Mouse (Mus musculus) lung, embryonic 14.5 days (tissue): Measurements from ENCODE around the gene Dgkh. TPM values are rescaled to one million over a fixed set of nuclear protein-coding genes. Genes with fewer than 3 reads are reported as not detected.
"Not testable (repeated sequence)": the region's sequence is repeated elsewhere in the genome, so short reads cannot be mapped to it uniquely, and the experiment has no call there.

ENCODE experiments used
- ATAC-seq: fragments of 200-750 bp; cut with Nextera tagmentation; 2 replicates; pipeline ENCODE4 v1.8.0; 2017; ENCODE audit warnings: mild to moderate bottlenecking, moderate TSS enrichment, moderate library complexity; ENCODE audit not compliant: insufficient read depth
- DNase-seq: peaks from one replicate; pipeline ENCODE4 v3.0.0-alpha.2; 2015
- H3K27ac ChIP-seq: fragments of 300-500 bp; sonication (generic); 2 replicates; pipeline ENCODE4 v1.5.1; 2014; ENCODE audit warnings: low read depth, mild to moderate bottlenecking, moderate library complexity
- H3K27me3 ChIP-seq: fragments of 300-500 bp; sonication (generic); 2 replicates; pipeline ENCODE4 v1.6.1; 2014; ENCODE audit warnings: low read length, control low read depth; ENCODE audit not compliant: insufficient read depth
- H3K36me3 ChIP-seq: fragments of 300-500 bp; sonication (generic); 2 replicates; pipeline ENCODE4 v1.6.1; 2014; ENCODE audit warnings: control low read depth; ENCODE audit not compliant: insufficient read depth
- H3K4me1 ChIP-seq: fragments of 300-500 bp; sonication (generic); 2 replicates; pipeline ENCODE4 v1.6.1; 2014; ENCODE audit warnings: antibody characterized with exemption, control low read depth; ENCODE audit not compliant: insufficient read depth
- H3K4me2 ChIP-seq: fragments of 300-500 bp; sonication (generic); 2 replicates; pipeline ENCODE4 v1.6.1; 2014; ENCODE audit warnings: mild to moderate bottlenecking
- H3K4me3 ChIP-seq: fragments of 300-500 bp; sonication (generic); 2 replicates; pipeline ENCODE4 v1.5.1; 2014; ENCODE audit warnings: low read depth, low read length
- H3K9ac ChIP-seq: fragments of 300-500 bp; sonication (generic); 2 replicates; pipeline ENCODE4 v1.6.1; 2014
- H3K9me3 ChIP-seq: fragments of 300-500 bp; sonication (generic); 2 replicates; pipeline ENCODE4 v1.6.1; 2016; ENCODE audit warnings: low read depth, low read length, control low read depth
- CTCF ChIP-seq: IDR thresholded peaks from 2 replicates; pipeline ENCODE4 v1.5.1; 2016; ENCODE audit warnings: antibody characterized with exemption, low read depth
- WGBS: fragments of 180-500 bp; shearing (Covaris S2); extraction: QIAGEN DNeasy Blood & Tissue Kit; methylation state at CpG from one replicate; pipeline ENCODE4 v1.1.7; 2014; 5-methylcytosine and 5-hydroxymethylcytosine counted together
- polyA plus RNA-seq: library from polyadenylated mRNA; unstranded; fragments of >200 nt; fragmentation: Nextera tagmentation; extraction: Ambion mirVana; gene quantifications from 2 replicates; pipeline ENCODE4 v1.2.1, GENCODE M21; 2014

The Dgkh gene
- polyA plus RNA-seq, 1 experiment from 2014 or later = 3.4 TPM

- ATAC-seq (no peak), DNase-seq (no peak)
- Histone ChIP-seq H3K36me3 (no peaks in the 10 kb centered on the region), H3K9ac (no peak overlapping the region), H3K4me1 (no peaks in the 10 kb centered on the region), H3K9me3 (no peaks in the 10 kb centered on the region), H3K4me3 (no peak overlapping the region), H3K27me3 (no peaks in the 10 kb centered on the region), H3K27ac (no peak overlapping the region), H3K4me2 (no peak overlapping the region)
- 70% methylated on average over 3 of the region's 3 CpGs for WGBS
- no peak for TF ChIP-seq CTCF
Measured at GRCm38 (mm10) chr14:78759491-78759890, 26.9 kb upstream of the Dgkh start.

- DNase-seq = no peak
- no peak for TF ChIP-seq CTCF
- WGBS = 90% methylated on average over 1 of the region's 1 CpGs
- Histone ChIP-seq H3K4me2 (no peak overlapping the region), H3K27me3 (no peaks in the 10 kb centered on the region), H3K27ac (no peak overlapping the region), H3K4me3 (no peak overlapping the region), H3K9me3 (no peaks in the 10 kb centered on the region), H3K9ac (no peak overlapping the region), H3K36me3 (no peaks in the 10 kb centered on the region), H3K4me1 (no peaks in the 10 kb centered on the region)
- ATAC-seq = no peak
Measured at GRCm38 (mm10) chr14:78755316-78755715, 22.7 kb upstream of the Dgkh start.

GRCm38 (mm10) chr14:78748692-78749091, 16.1 kb upstream of the Dgkh start:
- H3K27ac ChIP-seq = no peak overlapping the region
- no peak overlapping the region for H3K4me2 ChIP-seq
- DNase-seq (no peak), ATAC-seq (no peak)
- H3K27me3 ChIP-seq = no peaks in the 10 kb centered on the region
- no peak overlapping the region for H3K4me3 ChIP-seq
- TF ChIP-seq CTCF = no peak
- WGBS = 90% methylated on average over 2 of the region's 2 CpGs
- no peak overlapping the region for H3K9ac ChIP-seq
- no peaks in the 10 kb centered on the region for H3K4me1 ChIP-seq
- H3K9me3 ChIP-seq = no peaks in the 10 kb centered on the region
- H3K36me3 ChIP-seq = no peaks in the 10 kb centered on the region

- WGBS = 60% methylated on average over 14 of the region's 14 CpGs
- Histone ChIP-seq H3K9ac (no peak overlapping the region), H3K27me3 (no peaks in the 10 kb centered on the region), H3K36me3 (no peaks in the 10 kb centered on the region), H3K4me3 (no peak overlapping the region), H3K4me2 (no peak overlapping the region), H3K27ac (no peak overlapping the region), H3K9me3 (no peaks in the 10 kb centered on the region), H3K4me1 (no peaks in the 10 kb centered on the region)
- ATAC-seq = no peak; the same call in 1 of the 2 replicates
- DNase-seq = no peak
- no peak for TF ChIP-seq CTCF
Measured at GRCm38 (mm10) chr14:78747969-78748651, 15.5 kb upstream of the Dgkh start.

GRCm38 (mm10) chr14:78747454-78747853, 14.9 kb upstream of the Dgkh start:
- TF ChIP-seq CTCF = no peak
- no peak for ATAC-seq
- Histone ChIP-seq H3K27ac (no peak overlapping the region), H3K27me3 (no peaks in the 10 kb centered on the region), H3K9me3 (no peaks in the 10 kb centered on the region), H3K4me3 (no peak overlapping the region), H3K4me2 (no peak overlapping the region), H3K36me3 (no peaks in the 10 kb centered on the region), H3K9ac (no peak overlapping the region), H3K4me1 (no peaks in the 10 kb centered on the region)
- WGBS = 67% methylated on average over 3 of the region's 3 CpGs
- DNase-seq = no peak

GRCm38 (mm10) chr14:78734605-78735004, 2.0 kb upstream of the Dgkh start:
- Histone ChIP-seq H3K27me3 (0 out of 2 replicates have a peak, but pooled peaks cover 4% of the 10 kb centered on the region), H3K4me2 (no peak overlapping the region), H3K36me3 (no peaks in the 10 kb centered on the region), H3K4me1 (no peaks in the 10 kb centered on the region; the same call in 1 of the 2 replicates), H3K9me3 (no peaks in the 10 kb centered on the region), H3K4me3 (no peak overlapping the region), H3K9ac (no peak overlapping the region), H3K27ac (no peak overlapping the region)
- TF ChIP-seq CTCF = no peak
- ATAC-seq = no peak
- no peak for DNase-seq
- WGBS = 57% methylated on average over 5 of the region's 5 CpGs

- ATAC-seq, H3K36me3 ChIP-seq, H3K4me1 ChIP-seq, H3K27ac ChIP-seq, H3K9me3 ChIP-seq, H3K27me3 ChIP-seq, H3K4me2 ChIP-seq, DNase-seq, H3K9ac ChIP-seq, H3K4me3 ChIP-seq: not testable (repeated sequence)
- 51% methylated on average over 5 of the region's 5 CpGs for WGBS
Measured at GRCm38 (mm10) chr14:78734203-78734602, 1.6 kb upstream of the Dgkh start.
